Mouse (Mus musculus): Measurements from ENCODE around the gene Ankrd16. TPM values are rescaled to one million over a fixed set of nuclear protein-coding genes. Genes with fewer than 3 reads are reported as not detected.

Gene Ankrd16
- polyA plus RNA-seq, 1 experiment from 2014 or later: 26.9 TPM

GRCm38 (mm10) chr2:11794668-11795067, 17.0 kb downstream of the Ankrd16 start:
- Histone ChIP-seq H3K4me1 (ENCODE audit: control insufficient read depth, insufficient read depth, low read length) (no peaks in the 10 kb centered on the region), H3K27ac (ENCODE audit: low read depth, low read length) (no peak overlapping the region), H3K9ac (ENCODE audit: low read length) (no peak overlapping the region), H3K9me3 (ENCODE audit: control insufficient read depth, low read length) (no peaks in the 10 kb centered on the region), H3K4me2 (no peak overlapping the region), H3K4me3 (ENCODE audit: low read depth, low read length) (no peak overlapping the region), H3K36me3 (ENCODE audit: control insufficient read depth, insufficient read depth, low read length) (peaks cover 8% of the 10 kb centered on the region), H3K27me3 (ENCODE audit: control insufficient read depth, insufficient read depth, low read length) (no peaks in the 10 kb centered on the region)
- ATAC-seq (ENCODE audit: low FRiP score) (no peak), DNase-seq (ENCODE audit: low spot score, missing footprints) (no peak)
- 79% methylated on average over 4 of the region's 4 CpGs for WGBS

- ATAC-seq (ENCODE audit: low FRiP score) (no peak; the same call in 1 of the 2 replicates), DNase-seq (ENCODE audit: low spot score, missing footprints) (no peak)
- 76% methylated on average over 5 of the region's 5 CpGs for WGBS
- Histone ChIP-seq H3K4me3 (ENCODE audit: low read depth, low read length) (no peak overlapping the region), H3K4me2 (no peak overlapping the region), H3K27ac (ENCODE audit: low read depth, low read length) (no peak overlapping the region), H3K4me1 (ENCODE audit: control insufficient read depth, insufficient read depth, low read length) (no peaks in the 10 kb centered on the region), H3K9ac (ENCODE audit: low read length) (no peak overlapping the region), H3K27me3 (ENCODE audit: control insufficient read depth, insufficient read depth, low read length) (no peaks in the 10 kb centered on the region), H3K36me3 (ENCODE audit: control insufficient read depth, insufficient read depth, low read length) (0 out of 2 replicates have a peak, but pooled peaks cover under 1% of the 10 kb centered on the region), H3K9me3 (ENCODE audit: control insufficient read depth, low read length) (no peaks in the 10 kb centered on the region)
Measured at GRCm38 (mm10) chr2:11797930-11798364, 20.3 kb downstream of the Ankrd16 start.

- Histone ChIP-seq H3K9me3 (ENCODE audit: control insufficient read depth, low read length) (no peaks in the 10 kb centered on the region), H3K27ac (ENCODE audit: low read depth, low read length) (no peak overlapping the region), H3K4me2 (no peak overlapping the region), H3K36me3 (ENCODE audit: control insufficient read depth, insufficient read depth, low read length) (no peaks in the 10 kb centered on the region), H3K9ac (ENCODE audit: low read length) (no peak overlapping the region), H3K27me3 (ENCODE audit: control insufficient read depth, insufficient read depth, low read length) (no peaks in the 10 kb centered on the region), H3K4me1 (ENCODE audit: control insufficient read depth, insufficient read depth, low read length) (no peaks in the 10 kb centered on the region), H3K4me3 (ENCODE audit: low read depth, low read length) (no peak overlapping the region)
- 92% methylated on average over 2 of the region's 2 CpGs for WGBS
- DNase-seq (ENCODE audit: low spot score, missing footprints): no peak
- ATAC-seq (ENCODE audit: low FRiP score): no peak
Measured at GRCm38 (mm10) chr2:11801299-11801930, 23.7 kb downstream of the Ankrd16 start.

Other genes with a start within 250 kb of the Ankrd16 start
- 13.8 TPM in 2 replicates for gene Pfkfb3, start 223.8 kb upstream of the Ankrd16 start, polyA plus RNA-seq (2014; fragmentation: Nextera tagmentation; extraction: Ambion mirVana)
- gene Rbm17, start 173.7 kb upstream of the Ankrd16 start, polyA plus RNA-seq (2014; fragmentation: Nextera tagmentation; extraction: Ambion mirVana): 187 and 205 TPM in 2 replicates
- not detected in 2 replicates for gene Gm17490, start 151.6 kb upstream of the Ankrd16 start, polyA plus RNA-seq (2014; fragmentation: Nextera tagmentation; extraction: Ambion mirVana)
- not detected in 2 replicates for gene Il2ra, start 135.1 kb upstream of the Ankrd16 start, polyA plus RNA-seq (2014; fragmentation: Nextera tagmentation; extraction: Ambion mirVana)
- gene Il15ra, start 72.6 kb upstream of the Ankrd16 start, polyA plus RNA-seq (2014; fragmentation: Nextera tagmentation; extraction: Ambion mirVana): 0.26 and 0.87 TPM in 2 replicates
- 134 and 136 TPM in 2 replicates for gene Fbh1, start 294 bp upstream of the Ankrd16 start, polyA plus RNA-seq (2014; fragmentation: Nextera tagmentation; extraction: Ambion mirVana)